Mouse (Mus musculus) stomach, postnatal 0 days (tissue): ENCODE results near the gene Dcaf6.

ENCODE experiments used
- CTCF ChIP-seq: IDR thresholded peaks from 2 replicates; pipeline ENCODE4 v1.5.1; 2016; ENCODE audit warnings: antibody characterized with exemption, low read depth, mild to moderate bottlenecking, moderate library complexity
- EP300 ChIP-seq: optimal IDR thresholded peaks from 2 replicates; pipeline ENCODE3; 2016; ENCODE audit warnings: antibody characterized with exemption

- TF ChIP-seq EP300 (no peak), CTCF (no peak)
Observed at GRCm38 (mm10) chr1:165459041-165459502, 1.2 kb downstream of the Dcaf6 start.
